Mouse (Mus musculus) heart, postnatal 14 days (tissue): ENCODE data around the gene Dnase1l1. TPM values are rescaled to one million over a fixed set of nuclear protein-coding genes. Genes with fewer than 3 reads are reported as not detected.

Experiments used
- DNase-seq, 2 experiments: peaks; one replicate each; pipeline ENCODE4 v3.0.0; 2021 to 2022
- intact Hi-C: fragments of 180-260 bp; cut with DNase I; formaldehyde crosslinking; loops from one replicate; pipeline ENCODE4 v1.15.1; 2025
- long read RNA-seq, 2 experiments: library from polyadenylated mRNA; stranded (forward); transcript quantifications; one replicate each; pipeline ENCODE4 v2.0.0; 2021
- total RNA-seq, 2 experiments: library from RNA; stranded (reverse); gene quantifications; 2 replicates each; pipeline ENCODE4 v1.2.3; 2021

Dnase1l1 gene
- 10 to 100 TPM; 13.2 to 13.3 TPM for total RNA-seq
- long read RNA-seq, experiment 1, transcript Dnase1l1-201 (8 exons, 1,625 nt), result major isoform, 8 of 11 reads
- long read RNA-seq, experiment 1, partial matches to known transcripts, result 0 of 11 reads
- long read RNA-seq, experiment 1, other reads (novel, unspliced or antisense), result 2 of 11 reads
- long read RNA-seq, experiment 2, transcript Dnase1l1-201 (8 exons, 1,625 nt), result major isoform, 5 of 9 reads
- long read RNA-seq, experiment 2, partial matches to known transcripts, result 0 of 9 reads
- long read RNA-seq, experiment 2, other reads (novel, unspliced or antisense), result 2 of 9 reads

DNA sequence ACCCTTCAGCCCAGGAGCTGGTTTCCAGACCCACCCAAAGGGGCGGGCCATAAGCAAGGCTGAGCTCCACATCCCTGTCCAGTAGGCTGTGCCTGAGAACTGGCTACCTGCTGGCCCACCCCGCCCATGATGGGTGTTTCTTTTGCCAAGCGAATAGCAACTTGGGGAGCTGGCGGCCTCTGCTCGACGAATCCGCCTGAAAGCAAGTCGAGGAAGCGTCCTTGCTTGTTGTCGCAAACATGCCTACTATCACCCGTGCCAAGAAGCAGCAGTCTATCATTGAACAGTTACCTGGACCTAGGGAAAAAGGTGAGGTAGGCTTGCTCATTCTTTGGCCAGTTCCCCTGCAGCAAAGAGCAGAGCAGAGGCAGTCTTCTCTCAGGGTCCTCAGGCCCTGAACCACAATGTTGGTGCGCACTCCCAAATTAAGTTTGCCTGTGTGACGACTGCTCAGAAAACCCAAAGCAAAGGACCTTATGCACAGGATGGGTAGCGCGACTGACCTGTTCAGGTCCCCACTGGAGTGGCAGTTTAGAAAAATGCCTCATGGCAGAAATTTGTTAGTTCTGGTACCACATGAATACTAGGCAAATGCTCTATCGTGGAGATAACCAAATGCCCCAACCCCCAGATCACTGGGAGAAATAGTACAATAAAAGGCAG, at the start of gene Dnase1l1, which contains the start of gene Taz:
Gene Dnase1l1 (minus strand): TSS at position 606 of the 663 bp plus-strand sequence.
Gene Taz (plus strand): TSS at position 181 of the 663 bp plus-strand sequence.
- peak; percentile 75 for DNase-seq
- intact Hi-C loops, result no loop called here

DNA sequence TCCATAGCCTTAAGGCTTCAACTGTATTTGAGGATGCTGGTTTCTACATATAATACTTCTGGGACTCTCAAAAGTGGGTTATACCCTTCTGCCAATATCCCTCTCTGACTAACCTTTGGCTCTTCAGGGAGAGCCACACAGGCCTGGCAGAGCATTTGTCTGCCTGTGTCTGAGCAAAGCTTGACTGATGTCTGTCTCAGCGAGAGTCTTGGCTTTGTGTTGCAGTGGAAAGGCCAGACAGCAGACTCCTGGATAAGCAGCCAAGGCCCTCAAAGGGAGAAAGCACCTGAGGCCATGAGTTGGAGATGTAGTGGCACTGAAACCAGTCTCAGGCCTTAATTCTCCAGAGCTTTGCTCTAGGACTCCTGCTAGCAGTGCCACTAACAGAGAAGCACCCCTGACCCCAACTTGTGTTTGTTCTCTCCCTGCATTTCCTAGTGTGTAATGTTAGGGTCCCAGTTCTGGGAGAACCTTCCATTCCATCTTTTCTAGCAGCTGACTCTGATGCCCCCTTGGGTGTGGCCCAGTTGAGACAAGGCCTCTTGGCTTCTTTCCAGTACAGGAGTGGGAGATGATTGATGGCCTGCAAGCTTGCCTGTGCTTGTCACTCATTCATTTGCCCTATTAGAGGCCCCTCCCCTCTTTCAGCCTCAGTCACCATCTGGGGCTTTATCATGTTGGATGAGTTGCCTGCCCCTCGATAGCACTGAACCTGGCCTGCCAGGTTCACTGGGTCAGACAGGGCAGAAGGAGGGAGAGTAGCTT, 48.2 kb upstream of the Dnase1l1 start:
- no peak for DNase-seq
- intact Hi-C loops, result no loop called here

DNA sequence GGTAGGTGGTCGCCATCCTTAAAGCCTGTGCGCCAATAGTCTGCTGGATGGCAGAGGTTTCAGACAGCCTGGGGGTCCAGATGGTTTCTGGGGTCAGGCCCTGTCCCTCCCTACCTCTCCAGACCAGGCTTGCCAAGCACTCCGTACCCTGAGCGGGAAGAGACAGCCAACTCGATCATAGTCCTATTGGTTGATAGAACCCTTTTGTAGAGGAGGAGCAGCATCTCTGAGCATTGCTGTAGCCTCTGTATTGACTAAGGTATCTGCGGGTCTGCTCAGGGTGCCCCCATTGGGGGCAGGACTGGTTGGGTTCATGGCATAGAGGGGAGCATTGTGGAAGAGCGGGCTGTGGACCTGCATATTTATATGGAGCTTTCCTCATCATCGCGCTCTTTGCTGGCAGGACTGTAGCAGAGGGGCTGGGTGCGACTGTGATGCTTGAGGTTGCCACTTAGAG, 47.1 kb upstream of the Dnase1l1 start:
- intact Hi-C loops, result no loop called here
- DNase-seq, result no peak

DNA sequence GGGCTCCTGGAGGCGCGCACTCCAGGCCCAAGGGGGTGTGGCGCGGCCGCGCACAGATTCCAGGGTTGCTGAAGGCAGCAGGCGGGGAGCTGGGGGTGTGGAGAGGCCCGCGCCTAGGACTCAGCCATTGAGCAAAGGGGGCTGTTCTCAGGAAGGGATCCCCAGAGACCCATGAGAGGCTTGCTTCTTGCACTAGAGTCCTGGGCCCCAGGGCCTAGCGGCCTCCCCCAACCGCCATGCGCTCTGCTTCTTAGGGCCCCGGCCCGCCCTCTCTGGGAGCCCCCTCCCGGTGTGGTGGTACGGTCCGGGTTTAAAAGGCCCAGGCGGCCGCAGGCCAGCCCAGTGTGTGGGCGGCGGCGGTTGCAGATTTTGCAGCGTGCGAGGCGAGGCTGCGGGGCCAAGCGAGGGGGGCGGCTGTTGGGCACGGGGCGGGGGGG, 46.6 kb upstream of the Dnase1l1 start, which contains the start of gene Plxna3:
Gene Plxna3 (plus strand): TSS at position 342 of the 437 bp plus-strand sequence.
- DNase-seq, result peak; percentile 69 to 72
- intact Hi-C loops, result no loop called here

DNA sequence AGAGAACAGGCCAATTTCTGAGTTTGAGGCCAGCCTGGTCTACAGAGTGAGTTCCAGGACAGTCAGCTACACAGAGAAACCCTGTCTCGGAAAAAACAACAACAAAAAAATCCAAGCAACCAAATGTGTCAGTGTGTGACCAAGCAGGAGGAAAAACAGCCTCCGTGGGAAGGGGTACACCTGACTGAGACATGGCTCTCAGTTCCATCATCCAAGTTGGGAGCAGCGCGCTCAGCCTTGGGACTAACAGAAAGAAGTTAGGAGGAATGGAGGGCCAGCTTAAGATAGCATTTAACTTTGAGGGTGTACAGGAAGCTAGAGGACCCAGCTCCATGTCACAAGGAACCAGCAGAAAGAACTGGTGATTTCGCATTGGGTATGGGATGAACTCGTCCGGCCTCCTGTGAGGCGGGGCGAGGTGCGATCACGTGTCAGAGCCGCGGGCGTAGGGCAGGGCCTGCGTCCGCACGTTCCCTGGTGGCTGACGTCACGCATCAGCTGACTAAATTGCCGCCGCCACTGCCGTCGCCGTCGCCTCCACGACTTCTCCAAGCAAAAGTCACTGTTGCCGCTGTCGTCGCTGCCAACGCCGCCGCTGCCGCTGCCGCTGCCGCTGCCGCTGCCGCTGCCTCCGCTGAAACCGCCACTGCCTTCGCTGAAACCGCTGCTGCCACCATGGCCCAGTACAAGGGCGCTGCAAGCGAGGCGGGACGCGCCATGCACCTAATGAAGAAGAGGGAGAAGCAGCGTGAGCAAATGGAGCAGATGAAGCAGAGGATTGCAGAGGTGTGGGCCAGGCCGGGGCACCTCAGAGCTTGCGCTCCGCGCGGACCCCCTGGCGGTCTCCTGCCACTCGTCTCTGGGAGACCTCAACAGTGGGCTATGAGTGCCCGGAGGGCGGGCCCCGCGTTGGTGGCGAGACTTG, 30.7 kb upstream of the Dnase1l1 start, which contains the start of gene Fam50a:
Gene Fam50a (plus strand): TSS at position 494 of the 925 bp plus-strand sequence.
- peak; percentile 86 to 87 for DNase-seq
- intact Hi-C loops, result no loop called here

DNA sequence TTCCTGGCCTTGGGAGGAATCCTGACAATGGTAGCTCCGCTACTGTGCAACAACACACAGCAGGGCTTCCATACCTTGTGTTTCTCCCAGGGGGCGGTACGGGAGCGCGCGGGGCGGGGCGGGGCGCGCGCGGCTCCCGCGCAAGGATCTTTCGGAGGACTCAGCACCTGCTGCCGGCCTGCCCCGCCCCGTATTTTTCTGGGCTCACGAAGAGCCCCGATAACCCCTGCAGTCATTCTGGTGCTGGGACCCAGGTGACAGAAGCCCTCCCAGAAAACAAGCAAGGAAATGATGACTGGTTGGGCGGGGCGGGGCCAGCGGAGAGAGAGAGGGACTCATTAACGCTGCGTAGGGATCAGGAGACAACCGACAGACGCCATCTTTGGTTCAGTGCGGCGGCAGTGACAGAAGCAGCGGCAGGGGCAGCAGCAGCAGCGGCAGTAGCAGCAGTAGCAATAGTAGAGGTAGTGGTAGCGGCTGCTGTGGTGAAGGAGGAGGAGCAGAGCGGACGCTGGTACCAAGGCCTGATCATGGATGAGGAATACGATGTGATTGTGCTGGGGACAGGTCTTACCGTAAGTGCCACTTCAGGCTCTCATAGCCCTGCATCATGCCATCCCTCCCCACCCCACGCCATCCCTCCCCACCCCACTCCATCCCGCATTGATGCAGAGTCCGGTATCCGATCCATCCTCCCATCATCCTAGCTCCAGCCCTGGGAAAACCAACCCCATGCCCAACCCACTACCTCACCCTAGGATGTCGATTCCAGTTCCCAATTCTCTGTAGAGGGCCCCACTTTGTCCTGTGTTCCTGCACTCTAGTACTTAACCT, 22.9 kb upstream of the Dnase1l1 start, which contains the start of gene Gdi1:
Gene Gdi1 (plus strand): TSS at position 132 of the 834 bp plus-strand sequence.
- intact Hi-C loops, result no loop called here
- peak; percentile 73 to 77 for DNase-seq

DNA sequence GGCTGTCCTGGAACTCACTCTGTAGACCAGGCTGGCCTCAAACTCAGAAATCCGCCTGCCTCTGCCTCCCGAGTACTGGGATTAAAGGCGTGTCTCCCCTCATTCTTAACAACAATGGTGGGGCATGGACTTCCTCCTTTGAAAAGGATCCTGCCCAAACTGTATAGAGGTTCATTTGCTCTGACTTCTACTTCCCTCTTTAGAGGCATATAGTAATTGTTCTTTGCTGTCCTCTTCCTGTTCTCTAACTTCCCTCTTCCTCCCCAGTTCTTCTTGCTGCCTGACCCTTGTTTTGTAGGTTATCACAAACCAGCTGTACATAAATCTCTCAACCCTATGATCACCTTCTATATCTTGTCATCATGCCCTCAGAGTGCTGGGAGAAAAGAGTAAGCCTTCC, 17.6 kb upstream of the Dnase1l1 start:
- DNase-seq, result no peak
- intact Hi-C loops, result no loop called here

DNA sequence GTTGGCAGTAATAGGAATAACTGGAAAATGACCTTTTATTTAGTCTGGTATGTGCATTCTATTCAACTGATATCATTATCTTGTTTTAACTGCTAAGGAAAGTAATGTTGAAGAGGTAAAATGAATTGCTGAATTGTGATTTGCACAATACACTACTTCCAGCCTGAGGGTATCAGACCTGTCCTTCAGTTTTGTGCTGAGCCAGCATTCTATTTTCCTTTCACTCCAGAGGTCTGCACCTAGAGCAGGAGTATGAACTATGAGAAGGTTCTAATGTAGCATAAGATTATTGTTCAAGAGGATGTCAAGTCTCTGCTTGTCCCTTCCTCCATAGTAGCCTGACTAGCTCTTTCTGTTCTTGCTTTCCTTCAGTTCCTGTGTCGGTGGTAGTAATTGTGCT, 16.2 kb upstream of the Dnase1l1 start:
- no peak for DNase-seq
- intact Hi-C loops, result no loop called here

DNA sequence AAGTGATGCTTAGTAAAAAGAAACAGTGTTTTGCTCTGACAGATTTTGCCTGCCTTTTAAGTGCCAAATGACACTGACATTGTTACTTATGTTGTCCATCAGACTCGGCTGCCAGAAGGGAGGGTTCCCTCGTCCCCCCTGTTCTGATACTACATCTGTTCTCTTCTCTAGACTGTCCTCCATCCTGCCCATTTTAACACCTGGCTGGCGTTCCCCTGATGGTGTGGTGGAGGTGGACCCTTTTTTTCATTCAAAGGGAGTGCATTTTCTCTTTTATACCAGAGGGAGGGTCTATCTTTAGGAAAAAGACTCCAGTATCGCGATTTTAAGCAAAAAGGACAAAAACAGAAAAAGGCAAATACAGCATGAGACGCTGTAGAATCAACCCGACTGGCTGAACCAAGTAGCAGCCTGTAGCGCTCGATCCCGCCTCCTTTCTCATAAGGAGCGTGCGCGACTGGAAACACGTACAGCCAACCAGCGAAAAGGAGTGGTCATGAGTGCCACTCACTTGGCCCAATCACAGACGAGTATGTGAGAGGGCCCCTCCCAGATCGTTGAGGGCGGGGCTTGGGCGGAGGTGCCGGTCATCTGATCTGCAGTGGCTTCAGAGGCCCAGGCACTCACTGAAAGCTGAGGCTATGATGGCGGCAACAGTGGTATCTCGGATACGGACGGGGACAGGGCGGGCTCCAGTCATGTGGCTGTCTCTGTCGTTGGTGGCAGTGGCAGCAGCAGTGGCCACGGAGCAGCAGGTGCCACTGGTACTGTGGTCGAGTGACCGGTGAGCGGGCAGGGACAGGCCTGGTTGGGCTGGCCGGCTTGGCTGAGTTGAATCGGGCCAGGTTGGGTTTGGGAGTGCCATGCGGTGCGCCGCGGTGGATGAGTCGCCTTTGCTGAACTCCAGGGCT, 14.7 kb upstream of the Dnase1l1 start, which contains the start of gene Atp6ap1:
Gene Atp6ap1 (plus strand): TSS at position 560 of the 911 bp plus-strand sequence.
- intact Hi-C loops, result no loop called here
- DNase-seq, result peak; percentile 91 to 93

DNA sequence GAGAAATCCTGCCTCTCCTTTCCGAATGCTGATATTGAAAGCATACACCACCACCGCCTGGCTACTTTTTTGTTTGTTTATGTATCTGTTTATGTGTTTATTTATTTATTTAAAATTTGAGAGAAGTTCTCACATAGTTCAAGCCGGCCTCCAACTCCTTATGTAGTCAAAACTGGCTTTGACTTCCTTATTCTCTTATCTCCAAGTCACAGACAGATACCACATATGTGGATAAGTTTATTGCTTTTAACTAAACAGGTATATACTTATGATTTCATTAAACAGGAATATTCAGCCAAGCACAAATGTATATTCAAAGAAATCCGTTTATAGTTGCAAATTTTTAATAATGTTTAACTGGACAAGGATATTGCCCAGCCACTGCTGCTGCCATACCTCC, 11.3 kb upstream of the Dnase1l1 start:
- intact Hi-C loops, result no loop called here
- DNase-seq, result no peak

DNA sequence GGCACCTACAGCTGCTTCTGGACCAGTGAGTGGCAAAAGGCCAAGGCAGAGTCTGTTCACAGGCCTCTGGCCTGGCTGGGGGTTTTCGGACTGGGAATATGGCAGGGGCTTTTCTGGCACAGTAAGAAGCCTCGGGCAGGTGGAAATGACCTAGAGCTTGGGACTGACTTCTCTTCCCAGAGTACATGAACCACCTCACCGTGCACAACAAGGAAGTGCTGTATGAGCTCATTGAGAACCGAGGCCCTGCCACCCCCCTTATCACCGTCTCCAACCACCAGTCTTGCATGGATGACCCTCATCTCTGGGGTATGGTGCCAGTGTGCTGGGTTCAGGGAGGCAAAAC, 928 bp upstream of the Dnase1l1 start:
- intact Hi-C loops, result no loop called here
- no peak for DNase-seq

DNA sequence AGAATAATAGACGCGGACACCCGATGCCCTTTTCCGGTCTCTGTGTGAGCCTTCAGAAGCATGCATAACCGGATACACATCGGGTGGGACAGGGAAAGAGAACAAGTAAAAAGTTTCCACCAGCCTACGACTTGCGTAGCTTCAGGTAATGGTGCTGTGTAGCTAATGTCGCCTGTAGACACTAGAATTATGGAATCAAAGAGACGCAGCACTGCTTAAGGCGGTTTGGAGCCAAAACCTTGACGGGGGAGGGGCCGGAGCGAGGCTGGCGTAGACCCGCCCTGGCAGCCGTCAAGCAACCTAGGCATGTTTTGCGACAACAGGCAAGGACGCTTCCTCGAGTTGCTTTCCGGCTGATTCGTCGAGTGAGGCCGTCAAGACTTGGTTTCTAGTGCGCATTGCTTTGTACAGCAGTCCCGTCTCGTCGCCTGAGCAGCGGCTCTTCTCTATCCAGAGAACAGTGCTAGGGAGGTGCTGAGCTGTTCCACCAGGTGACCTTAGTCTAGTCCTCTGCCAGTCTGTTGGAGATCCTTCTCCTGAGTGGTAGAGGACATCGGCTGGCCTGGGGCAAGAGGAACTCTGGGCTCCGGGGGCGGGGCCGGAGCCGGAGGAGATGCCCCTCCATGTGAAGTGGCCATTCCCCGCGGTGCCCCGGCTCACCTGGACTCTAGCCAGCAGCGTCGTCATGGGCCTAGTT, 406 bp upstream of the Dnase1l1 start:
- DNase-seq, result peak; percentile 80 to 86
- intact Hi-C loops, result no loop called here

DNA sequence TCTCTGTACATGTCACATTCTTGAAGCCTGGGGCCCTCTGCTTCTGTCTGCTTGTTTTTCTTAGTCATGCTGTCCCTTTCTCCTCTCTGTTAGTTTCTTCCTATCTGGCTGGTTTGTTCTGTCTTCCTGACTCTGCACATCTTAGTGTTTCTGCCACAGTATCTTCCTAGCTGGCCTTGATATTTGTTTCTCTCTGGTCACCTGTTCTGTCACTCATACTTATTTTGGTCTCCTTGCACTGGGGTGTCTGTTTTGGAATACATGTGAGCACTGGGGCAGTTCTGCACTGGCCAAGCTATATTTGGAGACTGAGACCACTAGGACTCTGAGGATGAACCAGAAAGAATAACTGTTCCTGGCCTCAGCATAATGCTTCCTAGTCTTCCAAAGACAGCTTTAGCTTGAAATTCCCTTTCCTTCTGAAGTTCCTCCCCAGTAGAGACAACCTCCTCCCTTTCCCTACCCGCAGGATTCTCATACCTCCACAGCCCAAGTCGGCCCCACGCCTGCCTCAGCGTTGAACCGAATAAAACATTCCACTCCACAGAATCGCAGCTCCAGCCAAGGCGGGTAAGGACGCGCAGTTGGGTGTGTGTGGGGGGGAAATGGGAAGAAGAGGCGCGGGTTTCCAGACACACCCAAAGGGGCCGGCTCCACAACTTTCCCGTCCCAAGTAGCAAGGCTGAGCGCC, 951 bp downstream of the Dnase1l1 start:
- intact Hi-C loops, result no loop called here
- DNase-seq, result no peak

DNA sequence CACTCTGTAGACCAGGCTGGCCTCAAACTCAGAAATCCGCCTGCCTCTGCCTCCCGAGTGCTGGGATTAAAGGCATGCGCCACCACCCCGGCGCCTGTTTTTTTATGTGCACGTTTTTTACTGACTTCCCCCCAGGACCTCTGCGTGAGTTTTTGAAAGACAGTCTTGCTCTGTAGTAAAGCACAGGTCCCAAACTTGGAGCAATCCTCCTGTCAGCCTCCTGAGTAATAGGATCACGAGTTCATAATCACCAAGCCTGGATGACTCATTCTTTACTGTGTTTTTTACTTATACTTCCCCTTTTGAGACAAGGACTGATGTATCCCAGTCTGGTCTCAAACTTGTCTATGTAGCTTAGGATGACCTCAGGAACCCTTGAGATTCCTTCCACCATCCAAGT, 4.2 kb downstream of the Dnase1l1 start:
- intact Hi-C loops, result no loop called here
- DNase-seq, result no peak

DNA sequence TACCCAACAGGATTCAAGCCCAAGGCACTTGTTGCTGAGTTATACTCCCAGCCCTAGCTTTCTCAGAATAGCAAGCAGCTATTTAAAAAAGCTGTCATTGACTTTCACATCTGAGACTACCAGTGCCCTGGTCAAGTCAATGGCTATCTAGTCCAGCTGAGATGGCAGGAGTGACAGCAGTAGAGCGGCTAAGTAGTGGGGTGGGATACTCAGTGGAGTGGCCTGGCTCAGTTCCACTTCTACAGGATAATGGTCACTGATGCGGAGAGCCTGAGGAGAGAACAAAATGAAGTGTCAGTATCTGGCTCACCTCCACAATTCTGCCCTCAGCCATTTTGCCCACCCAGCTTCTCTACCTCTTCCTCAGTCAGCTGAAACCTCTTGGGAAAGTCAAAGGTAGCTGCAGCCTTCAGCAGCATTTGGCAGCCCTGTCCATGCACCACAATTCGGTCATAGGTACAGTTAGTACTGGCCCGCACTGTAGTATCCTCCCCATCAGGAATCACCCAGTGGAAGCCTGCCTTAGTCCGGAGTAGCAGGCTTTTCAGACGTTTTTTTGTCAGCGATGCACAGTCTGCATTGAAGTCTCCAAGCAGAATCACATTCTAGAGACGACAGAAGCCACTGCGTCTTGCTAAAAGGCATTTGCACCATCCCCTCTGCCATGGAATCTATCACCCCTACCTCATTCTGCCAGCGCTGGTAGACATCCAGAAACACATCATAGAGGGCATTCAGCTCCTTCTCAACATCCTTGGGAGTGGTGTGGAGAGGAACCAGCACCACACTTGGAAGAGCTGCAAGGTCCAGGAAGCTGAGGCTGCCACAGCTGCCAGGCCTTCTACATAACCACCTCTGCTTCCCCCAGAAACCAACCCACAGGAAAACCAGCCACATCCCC, 8.5 kb downstream of the Dnase1l1 start:
- no peak for DNase-seq
- intact Hi-C loops, result no loop called here
